Mouse (Mus musculus) leukemia stem cell, adult 10-12 weeks (primary cell): Measurements from ENCODE around the gene A730061H03Rik. TPM values are rescaled to one million over a fixed set of nuclear protein-coding genes. Genes with fewer than 3 reads are reported as not detected.

ENCODE experiments used
- polyA plus RNA-seq: library from polyadenylated mRNA; stranded (reverse); fragments of >175 nt; gene quantifications from 2 replicates; pipeline ENCODE4 v1.2.3, GENCODE M21; 2012; ENCODE audit warnings: low replicate concordance

Gene A730061H03Rik
- polyA plus RNA-seq = 0.97 and 1.7 TPM in 2 replicates

DNA sequence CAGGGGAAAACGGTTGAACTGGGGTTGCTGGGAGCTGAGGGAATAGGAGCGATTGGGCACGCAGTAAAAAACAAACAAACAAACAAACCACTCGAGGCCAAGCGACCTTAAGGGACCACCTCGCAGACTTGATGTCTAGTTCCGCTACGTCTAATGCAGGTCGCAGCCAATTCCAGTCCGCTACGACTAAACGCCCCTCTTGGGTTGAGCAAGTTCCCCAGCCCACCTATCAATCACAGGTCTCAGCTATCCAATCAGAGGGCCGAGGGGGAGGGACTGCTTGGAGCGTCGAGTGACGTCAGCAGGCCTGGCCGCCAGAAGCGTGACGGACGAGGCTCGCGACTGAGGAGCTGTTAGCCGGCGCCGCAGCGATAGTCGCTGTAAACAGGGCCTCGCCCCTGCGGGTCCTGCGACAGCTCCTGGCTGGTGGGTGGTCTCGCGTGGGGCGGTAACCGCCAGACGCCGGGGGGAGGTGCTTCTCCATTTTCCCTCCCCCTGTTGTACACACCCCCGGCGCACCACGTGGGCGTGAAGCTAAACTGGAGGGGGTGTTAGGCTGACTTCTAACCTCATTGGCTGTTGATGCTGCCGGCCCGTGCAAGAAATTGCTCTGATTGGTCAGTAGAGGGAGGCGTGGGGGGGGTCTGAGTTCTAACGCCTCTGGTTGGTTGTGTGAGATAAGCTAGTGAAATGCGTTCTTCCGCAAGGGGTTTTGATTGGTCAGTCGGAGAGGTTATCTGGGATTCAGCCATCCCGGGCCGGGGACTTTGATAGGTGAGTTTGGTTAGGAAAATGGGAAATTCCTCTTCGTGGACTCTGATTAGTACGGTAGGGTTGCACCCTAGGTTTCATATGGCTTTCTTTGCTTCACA, at the start of gene A730061H03Rik:
Gene A730061H03Rik, minus strand, starts transcription at position 205 of the 872 bp plus-strand sequence.

GRCm38 (mm10) chr14:55603271-55603632, 43.0 kb upstream of the A730061H03Rik start, which contains the start of gene Irf9:
Gene Irf9 (plus strand): TSS chr14:55603571.

GRCm38 (mm10) chr14:55591331-55591891, 31.2 kb upstream of the A730061H03Rik start, which contains the start of gene Rnf31:
Gene Rnf31 (plus strand): TSS chr14:55591708.

GRCm38 (mm10) chr14:55590748-55591330, 30.6 kb upstream of the A730061H03Rik start, which contains the start of gene Psme2:
Gene Psme2 (minus strand): TSS chr14:55591113.

GRCm38 (mm10) chr14:55584702-55585565, 24.7 kb upstream of the A730061H03Rik start, which contains the start of gene Emc9:
Gene Emc9 (minus strand): TSS chr14:55585302.

DNA sequence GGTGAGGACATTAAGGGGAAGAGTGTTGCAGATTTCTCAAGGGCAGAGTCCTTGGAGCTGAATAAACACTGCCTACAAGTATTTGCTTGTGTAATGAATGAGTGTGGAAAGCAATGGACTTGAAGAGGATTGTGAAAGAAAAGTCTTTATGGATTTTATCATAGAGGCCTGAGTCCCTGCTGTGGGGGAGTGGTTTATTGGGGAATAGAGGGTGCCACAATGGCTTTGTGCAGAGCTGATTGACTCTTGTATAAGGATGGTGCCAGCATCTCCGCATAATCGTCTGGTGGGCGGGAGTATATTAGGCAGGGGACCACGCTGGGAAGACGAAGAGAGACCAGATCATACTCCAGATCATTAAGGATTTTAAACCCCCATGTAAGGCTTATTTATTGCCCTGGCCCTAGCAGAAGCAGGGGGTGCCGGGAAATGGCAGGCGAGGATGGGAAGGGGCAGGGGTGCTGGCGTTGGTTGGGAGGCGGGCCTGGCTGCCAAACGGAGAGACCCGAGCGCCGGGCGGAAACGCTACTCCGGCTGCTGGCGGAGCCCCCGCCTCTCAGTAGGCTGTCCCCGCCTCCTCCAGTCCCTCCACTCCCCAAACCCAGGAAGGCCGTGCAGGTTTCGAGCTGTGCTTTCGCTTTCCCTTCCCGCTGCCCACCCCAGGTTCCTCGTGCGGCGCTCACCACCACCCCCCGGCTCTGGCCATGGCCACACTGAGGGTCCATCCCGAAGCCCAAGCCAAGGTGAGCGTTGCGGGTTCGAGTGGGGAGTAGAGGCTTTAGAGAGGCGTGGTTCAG, 17.9 kb upstream of the A730061H03Rik start, which contains the start of gene Psme1:
Gene Psme1, plus strand, starts transcription at position 253 of the 797 bp plus-strand sequence.

GRCm38 (mm10) chr14:55575302-55575701, 15.1 kb upstream of the A730061H03Rik start, which contains the start of gene Fitm1:
Gene Fitm1 (plus strand): TSS chr14:55575617.

DNA sequence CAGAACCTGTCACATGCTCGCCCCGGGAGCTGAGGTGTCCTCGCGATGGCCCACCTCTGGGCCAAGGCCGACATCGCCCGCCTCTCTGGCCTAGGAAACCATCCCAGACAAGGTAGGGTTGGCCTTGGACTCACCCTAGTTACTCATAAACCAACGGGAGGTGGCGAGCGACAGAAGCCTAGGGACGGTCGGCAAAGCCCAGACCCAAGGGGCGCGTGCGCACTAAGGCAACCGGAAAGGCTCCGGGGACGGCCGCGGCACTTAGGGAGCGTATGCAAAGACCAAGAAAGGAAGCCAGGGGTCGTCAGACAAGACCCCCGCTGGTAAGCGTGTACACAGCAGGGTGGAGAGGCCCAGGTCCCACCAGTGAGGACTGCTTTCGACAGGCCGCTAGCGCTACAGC, 406 bp downstream of the A730061H03Rik start, which contains the start of gene Dcaf11:
Gene Dcaf11, plus strand, starts transcription at position 208 of the 403 bp plus-strand sequence.

DNA sequence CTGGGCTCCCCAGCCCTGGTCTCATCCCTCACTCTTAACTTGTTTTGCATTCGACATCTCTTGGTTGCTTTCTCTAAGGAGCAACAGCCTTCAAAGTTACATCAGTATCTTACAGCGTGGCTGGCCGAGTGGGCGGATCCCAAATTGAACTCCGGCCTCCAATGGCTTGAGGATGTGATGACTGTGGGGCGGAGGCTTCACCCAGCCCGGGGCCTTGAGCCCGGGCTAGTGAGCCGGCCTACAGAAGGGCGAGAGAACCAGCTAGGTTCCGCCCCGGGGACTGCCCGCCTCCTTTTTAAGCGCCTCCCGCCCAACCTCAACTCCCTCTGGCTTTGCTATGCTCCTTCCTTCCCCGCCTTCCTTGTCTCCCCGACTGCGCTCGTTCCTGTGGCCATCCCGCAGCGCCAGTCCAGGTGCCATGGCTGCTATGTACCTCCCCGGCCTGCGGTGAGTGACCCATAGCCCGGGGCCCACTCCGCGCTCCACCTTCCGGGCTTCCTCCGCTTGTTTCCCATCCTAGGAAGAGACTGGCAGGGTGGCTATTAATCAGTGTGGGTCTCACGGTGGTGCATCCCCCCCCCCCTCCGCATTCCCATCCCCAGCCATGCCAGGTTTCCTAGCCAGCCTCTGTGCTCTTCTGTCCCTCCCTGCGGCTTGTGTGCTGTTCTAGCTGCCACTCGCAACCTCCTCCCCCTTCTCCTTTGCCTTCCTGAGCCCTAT, 20.0 kb downstream of the A730061H03Rik start, which contains the start of gene Pck2:
Gene Pck2, plus strand, starts transcription at position 200 of the 720 bp plus-strand sequence.

DNA sequence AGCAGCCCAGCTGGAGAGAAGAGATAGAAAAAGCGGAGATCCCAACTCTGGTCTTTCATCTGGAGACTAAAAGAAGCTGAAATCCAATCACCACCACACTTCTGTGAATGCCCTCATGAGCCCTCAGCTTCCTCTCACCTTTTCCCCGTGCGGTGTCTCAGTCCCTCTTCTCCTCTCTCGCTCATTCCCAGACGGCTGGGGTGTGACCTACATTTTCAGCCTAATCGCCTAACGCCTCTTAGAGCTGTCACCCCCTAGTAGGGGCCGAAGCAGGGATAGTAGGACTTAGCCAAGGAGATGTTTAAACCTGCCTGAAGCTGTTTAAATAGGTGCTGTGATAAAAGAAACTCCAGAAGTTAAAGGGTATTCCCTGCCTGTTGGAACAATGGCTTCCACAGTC, 35.4 kb downstream of the A730061H03Rik start, which contains the start of gene Nrl:
Gene Nrl, minus strand, starts transcription at position 197 of the 400 bp plus-strand sequence.

DNA sequence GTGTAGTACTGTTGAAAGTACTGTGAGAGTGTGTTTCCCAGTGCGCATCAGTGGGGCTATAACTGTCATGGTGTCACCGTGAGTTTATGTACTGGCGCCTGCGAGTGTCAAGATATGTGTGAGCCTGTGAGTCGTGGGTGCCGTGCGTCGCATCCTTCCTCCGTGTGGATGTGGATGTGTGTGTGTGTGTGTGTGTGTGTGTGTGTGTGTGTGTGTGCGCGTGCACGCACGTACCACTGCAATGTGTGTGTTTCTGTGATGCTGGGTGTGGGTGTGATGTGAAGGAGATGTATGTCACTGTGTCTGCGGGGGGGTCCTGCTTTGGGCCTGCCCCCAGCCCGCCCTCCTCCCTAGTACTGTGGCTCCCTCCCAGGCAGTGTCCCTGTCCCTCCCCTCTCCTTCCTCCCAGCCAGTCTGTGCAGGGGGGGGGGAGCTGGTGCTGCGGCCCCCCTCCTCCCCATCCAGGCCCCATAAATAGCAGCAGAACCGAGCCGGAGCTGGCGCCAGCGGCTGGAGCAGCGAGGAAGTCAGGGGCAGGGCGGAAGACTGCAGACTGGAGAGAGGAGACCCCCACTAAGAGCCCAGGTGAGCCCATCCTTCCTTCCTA, 50.0 kb downstream of the A730061H03Rik start, which contains the start of gene Cpne6:
Gene Cpne6, plus strand, starts transcription at position 321 of the 607 bp plus-strand sequence.

Other genes starting within 250 kb of the A730061H03Rik start
- 56.4 and 85.0 TPM in 2 replicates for gene Dhrs4, start 81.6 kb downstream of the A730061H03Rik start, polyA plus RNA-seq
- 6.0 and 15.4 TPM in 2 replicates for gene Carmil3, start 69.8 kb downstream of the A730061H03Rik start, polyA plus RNA-seq
- not detected in 2 replicates for gene Cpne6, start 50.0 kb downstream of the A730061H03Rik start, polyA plus RNA-seq
- 0.41 and 0.62 TPM in 2 replicates for gene Nrl, start 35.4 kb downstream of the A730061H03Rik start, polyA plus RNA-seq
- 116 and 171 TPM in 2 replicates for gene Pck2, start 20.1 kb downstream of the A730061H03Rik start, polyA plus RNA-seq
- 26.0 and 50.2 TPM in 2 replicates for gene Dcaf11, start 400 bp downstream of the A730061H03Rik start, polyA plus RNA-seq
- gene Fitm1, start 15.2 kb upstream of the A730061H03Rik start, polyA plus RNA-seq = not detected in 2 replicates
- gene Psme1, start 17.7 kb upstream of the A730061H03Rik start, polyA plus RNA-seq = 69.7 and 113 TPM in 2 replicates
- gene Emc9, start 24.9 kb upstream of the A730061H03Rik start, polyA plus RNA-seq = 25.0 and 35.4 TPM in 2 replicates
- 21.1 and 39.3 TPM in 2 replicates for gene Psme2, start 30.7 kb upstream of the A730061H03Rik start, polyA plus RNA-seq
- gene Rnf31, start 31.3 kb upstream of the A730061H03Rik start, polyA plus RNA-seq = 31.7 and 39.6 TPM in 2 replicates
- gene Irf9, start 43.2 kb upstream of the A730061H03Rik start, polyA plus RNA-seq = 22.2 and 204 TPM in 2 replicates
- gene Rec8, start 57.6 kb upstream of the A730061H03Rik start, polyA plus RNA-seq = 7.8 and 19.7 TPM in 2 replicates
- gene Ipo4, start 75.6 kb upstream of the A730061H03Rik start, polyA plus RNA-seq = 18.3 and 108 TPM in 2 replicates
- gene Gm49378, start 77.5 kb upstream of the A730061H03Rik start, polyA plus RNA-seq = 18.9 TPM in 1 of 2 replicates, not detected in the other
- 20.7 and 31.5 TPM in 2 replicates for gene Tm9sf1, start 83.4 kb upstream of the A730061H03Rik start, polyA plus RNA-seq
- gene Tssk4, start 89.8 kb upstream of the A730061H03Rik start, polyA plus RNA-seq = 0.41 TPM in 1 of 2 replicates, not detected in the other
- 11.3 and 12.5 TPM in 2 replicates for gene Mdp1, start 100.1 kb upstream of the A730061H03Rik start, polyA plus RNA-seq
- gene Gmpr2, start 111.5 kb upstream of the A730061H03Rik start, polyA plus RNA-seq = 3.1 and 25.0 TPM in 2 replicates
- gene Nedd8, start 111.7 kb upstream of the A730061H03Rik start, polyA plus RNA-seq = 32.6 and 33.7 TPM in 2 replicates
- gene Tinf2, start 121.4 kb upstream of the A730061H03Rik start, polyA plus RNA-seq = 49.1 and 49.7 TPM in 2 replicates
- 4.5 and 11.0 TPM in 2 replicates for gene Tgm1, start 153.5 kb upstream of the A730061H03Rik start, polyA plus RNA-seq
- gene Rabggta, start 161.9 kb upstream of the A730061H03Rik start, polyA plus RNA-seq = 8.7 and 22.8 TPM in 2 replicates
- gene Dhrs1, start 185.3 kb upstream of the A730061H03Rik start, polyA plus RNA-seq = 4.0 and 4.2 TPM in 2 replicates
- 57.8 and 83.1 TPM in 2 replicates for gene Nop9, start 185.3 kb upstream of the A730061H03Rik start, polyA plus RNA-seq
- not detected in 2 replicates for gene Cideb, start 198.1 kb upstream of the A730061H03Rik start, polyA plus RNA-seq
- 0.20 TPM in 1 of 2 replicates, not detected in the other for gene Ltb4r2, start 201.0 kb upstream of the A730061H03Rik start, polyA plus RNA-seq
- 1.1 and 3.8 TPM in 2 replicates for gene Ltb4r1, start 205.6 kb upstream of the A730061H03Rik start, polyA plus RNA-seq
- 1.5 and 1.8 TPM in 2 replicates for gene Adcy4, start 223.7 kb upstream of the A730061H03Rik start, polyA plus RNA-seq
- gene Ripk3, start 228.5 kb upstream of the A730061H03Rik start, polyA plus RNA-seq = 54.1 and 55.8 TPM in 2 replicates